Mouse (Mus musculus): ENCODE data around the gene Adamts14. TPM values are rescaled to one million over a fixed set of nuclear protein-coding genes. Genes with fewer than 3 reads are reported as not detected.

The Adamts14 gene
- total RNA-seq, 2 experiments from 2014 or later = 1.2 to 1.4 TPM

DNA sequence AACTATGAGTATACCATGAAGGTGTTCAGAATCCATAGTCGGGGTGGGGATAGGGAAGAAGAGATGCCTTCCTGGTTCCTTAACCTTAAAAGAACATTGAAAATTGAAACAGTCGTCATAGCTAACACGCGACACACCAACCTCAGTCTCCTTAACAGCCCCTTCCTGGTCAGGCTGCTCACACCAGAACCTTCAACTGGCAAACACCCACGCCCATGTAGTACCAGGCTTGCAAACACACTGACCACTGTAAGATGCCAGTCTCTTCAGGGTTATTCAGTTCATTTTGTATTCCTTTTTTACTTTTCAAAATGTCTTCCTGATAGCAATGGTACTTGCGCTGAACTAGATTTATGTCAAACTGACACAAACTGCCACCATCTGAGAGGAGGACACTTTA, 3.8 kb upstream of the Adamts14 start:
- no peak for DNase-seq (ENCODE audit: low spot score in 2 of 2)

DNA sequence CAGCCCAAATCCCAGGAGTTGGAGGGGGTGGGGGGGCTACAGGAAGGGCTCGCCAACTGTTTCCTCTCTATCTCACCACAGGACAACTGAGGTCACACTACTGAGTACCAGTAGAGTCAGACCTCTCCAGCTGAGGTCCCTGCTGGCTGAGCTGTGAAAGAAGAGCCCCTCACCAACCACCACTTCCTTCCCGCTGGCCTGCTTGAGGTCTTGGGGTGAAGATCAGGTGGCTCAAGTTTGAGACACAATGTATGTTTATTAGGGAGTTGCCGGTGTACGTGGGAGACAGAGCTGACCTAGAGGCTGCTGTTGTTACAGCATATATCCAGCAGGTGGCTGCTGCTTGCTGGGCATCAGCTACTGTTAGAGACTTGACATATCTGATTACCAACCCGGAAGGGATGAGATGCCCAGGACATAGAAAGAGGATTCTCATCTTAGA, 2.5 kb upstream of the Adamts14 start:
- DNase-seq (ENCODE audit: low spot score in 2 of 2) = peak in 1 of 2 experiments; percentile 37

DNA sequence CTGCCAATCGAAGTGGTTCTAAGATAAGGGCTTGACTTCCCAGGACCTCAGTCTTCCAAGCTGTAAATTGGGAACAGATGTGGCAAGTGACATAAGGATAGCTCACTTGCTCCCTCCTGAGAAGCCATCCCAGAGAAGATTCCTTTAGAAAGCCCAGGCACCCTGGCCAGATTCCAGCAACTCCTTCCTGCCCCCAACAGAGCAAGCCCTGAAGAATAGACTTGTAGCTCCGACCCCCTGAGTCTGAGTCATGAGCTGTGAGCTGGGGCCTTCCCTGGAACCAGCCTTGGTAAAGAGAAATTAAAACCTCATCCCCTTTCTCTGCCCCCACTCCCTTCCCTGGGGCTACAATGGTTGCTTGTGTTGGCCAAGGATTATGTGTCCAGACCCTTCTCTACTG, 1.3 kb upstream of the Adamts14 start:
- DNase-seq (ENCODE audit: low spot score in 2 of 2) = no peak

DNA sequence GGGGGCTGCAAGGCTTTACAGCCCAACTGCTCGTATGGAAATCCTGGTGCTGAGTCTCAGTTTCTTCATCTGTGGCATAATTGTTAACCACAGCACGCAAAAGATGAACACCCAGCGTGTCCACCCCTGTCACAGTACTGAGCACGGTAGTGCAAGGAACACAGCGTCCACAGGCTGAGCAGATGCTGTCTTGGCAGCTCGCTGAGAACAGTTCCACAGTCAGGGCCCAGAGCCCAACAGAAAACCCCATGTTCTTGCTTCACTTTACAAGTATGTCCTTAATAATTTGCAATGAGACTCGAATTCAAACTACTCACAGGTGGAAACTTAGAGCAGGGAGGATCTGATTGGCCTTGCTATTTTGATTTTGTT, 592 bp upstream of the Adamts14 start:
- peak; percentile 30 to 51 for DNase-seq (ENCODE audit: low spot score in 2 of 2)

DNA sequence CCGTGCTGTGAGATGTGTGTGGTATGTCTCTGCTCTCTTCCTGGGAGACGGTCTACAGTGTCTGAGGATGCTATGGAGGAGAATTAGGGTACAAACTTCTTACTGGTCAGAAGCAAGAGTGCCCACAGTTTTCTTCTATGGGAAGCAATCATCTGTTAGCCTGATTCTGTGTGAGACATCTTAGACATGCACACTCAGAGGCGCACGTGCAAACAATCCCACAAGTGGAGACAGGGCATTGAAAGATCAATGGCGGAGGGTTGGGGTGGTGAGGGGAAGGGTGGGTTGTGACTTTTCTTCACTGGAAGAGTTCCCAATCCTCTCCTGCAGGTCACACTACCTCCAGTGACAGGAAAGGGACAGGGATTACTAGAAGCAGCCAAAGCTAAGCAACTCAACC, 607 bp downstream of the Adamts14 start:
- no peak for DNase-seq (ENCODE audit: low spot score in 2 of 2)

DNA sequence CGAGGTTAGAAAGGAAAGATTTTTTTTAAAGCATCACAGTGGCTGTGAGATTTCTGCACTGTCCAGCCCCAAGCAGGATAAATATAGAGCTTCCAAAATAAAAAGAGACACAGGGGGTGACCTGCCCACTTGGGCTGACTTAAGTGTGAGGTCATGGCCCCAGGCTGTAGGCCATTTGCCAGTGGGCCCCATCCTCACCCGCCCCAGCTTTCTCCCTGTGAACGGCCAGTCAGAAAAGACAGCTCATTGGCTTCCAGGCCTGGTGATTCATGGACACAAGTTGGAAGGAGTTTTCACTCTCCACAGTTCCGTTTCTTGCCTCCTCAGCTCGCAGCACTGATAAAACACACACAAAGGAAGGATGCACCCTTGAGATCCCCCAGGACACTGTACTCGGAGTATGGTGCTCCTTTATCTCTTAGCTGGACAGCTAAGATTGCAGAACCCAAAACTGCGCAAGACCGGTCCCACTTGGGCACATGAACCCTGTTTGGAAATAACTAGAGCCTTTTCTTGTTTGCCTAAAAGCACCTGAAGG, 1.1 kb downstream of the Adamts14 start:
- DNase-seq (ENCODE audit: low spot score in 2 of 2) = no peak

DNA sequence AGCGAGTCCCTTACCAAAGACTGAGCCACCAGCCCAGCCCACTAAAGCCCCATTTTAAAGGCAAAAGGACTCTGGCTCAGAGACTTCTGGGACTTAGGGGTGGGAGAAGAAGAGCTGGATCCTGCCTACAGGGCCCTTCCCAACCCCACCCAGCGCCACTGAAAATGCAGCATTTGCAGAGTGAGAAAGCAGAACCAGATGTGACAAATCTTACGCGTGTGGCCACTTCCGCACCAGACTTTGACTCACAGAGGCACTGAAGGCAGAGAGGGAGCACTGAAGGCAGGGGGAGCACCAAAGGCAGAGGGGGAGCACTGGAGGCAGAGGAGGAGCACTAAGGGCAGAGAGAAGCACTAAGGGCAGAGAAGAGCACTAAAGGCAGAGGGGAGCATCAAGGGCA, 5.9 kb downstream of the Adamts14 start:
- no peak for DNase-seq (ENCODE audit: low spot score in 2 of 2)

DNA sequence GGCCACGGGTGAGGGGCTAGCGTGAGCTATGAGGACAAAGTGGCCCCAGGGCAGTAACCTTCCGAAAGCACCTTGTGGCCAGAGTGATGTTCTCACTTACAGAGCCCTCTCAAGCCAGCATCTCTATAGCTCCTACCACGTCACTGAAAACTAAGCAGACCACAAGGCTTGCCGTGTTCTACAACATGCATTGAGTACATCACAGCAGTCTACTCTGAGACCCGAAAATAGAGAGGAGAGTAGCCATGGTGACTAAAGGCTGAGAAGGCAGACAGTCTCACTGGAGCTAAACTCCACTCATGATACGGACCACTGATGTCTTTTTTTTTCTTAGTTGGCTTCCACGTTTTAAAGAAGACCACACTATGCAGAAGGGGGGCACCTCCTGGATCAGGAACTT, 9.6 kb downstream of the Adamts14 start:
- no peak for DNase-seq (ENCODE audit: low spot score in 2 of 2)

DNA sequence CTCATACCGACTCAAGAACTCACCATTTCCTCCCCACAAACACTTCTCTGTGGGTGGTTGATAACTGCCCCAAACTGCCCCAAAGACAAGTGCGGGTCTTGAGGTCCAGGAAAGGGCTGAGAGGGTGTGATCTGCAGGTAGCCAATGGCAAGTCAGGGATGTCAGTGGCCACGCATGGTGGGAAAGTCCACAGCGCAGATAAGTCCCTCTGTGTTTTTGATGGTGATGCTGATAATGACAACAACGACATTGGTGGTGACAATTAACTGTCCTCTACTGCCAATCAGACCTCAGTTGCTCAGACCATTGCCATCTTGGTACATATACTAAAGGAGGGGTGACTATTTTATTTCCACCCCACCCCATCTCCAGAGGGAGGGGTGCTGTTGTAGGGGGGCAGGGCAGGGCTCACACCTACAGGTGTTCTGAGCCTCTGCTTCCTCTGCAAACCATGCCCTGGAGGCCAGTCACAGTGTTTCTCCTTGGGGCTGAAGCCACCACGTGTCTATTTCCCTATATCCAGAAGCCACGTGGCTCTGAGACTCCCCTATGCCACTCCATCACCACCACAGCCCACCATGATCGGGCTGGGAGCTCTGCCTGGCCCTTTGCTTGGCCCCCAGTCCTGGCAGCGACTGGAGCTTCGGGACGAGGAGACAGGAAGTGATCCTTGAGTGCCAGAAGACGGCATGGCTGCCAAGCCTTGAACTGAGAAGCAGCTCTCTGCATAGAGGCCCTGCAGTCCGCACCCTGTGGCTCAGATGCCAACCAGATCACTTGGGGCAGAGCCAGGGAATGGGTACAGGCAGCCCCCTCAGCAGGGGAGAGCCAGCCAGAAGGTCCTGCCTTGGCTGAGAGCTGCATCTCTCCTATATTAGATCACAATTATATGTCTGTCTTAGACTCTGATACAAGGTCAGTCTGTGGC, 11.7 kb downstream of the Adamts14 start:
- no peak for DNase-seq (ENCODE audit: low spot score in 2 of 2)

DNA sequence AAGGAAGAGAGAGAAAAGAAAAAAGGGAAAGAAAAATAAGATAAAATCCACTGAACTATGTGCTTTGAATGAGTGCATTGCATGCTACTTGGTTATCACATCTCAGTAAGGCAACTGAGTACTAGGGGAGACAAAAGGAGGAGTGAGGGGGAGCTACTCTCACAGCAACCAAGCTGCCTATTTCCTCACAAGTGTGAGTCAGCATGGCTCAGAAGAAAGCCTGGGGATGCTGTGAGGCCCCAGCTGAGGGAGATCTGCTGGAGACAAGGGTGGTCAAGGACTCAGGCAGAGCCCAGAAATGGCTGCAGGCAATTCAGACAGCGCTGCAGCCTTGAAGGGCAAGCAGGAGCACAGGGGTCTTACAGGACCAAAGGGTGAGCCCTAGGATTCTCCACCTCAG, 15.1 kb downstream of the Adamts14 start:
- DNase-seq (ENCODE audit: low spot score in 2 of 2) = peak; percentile 20 to 40

DNA sequence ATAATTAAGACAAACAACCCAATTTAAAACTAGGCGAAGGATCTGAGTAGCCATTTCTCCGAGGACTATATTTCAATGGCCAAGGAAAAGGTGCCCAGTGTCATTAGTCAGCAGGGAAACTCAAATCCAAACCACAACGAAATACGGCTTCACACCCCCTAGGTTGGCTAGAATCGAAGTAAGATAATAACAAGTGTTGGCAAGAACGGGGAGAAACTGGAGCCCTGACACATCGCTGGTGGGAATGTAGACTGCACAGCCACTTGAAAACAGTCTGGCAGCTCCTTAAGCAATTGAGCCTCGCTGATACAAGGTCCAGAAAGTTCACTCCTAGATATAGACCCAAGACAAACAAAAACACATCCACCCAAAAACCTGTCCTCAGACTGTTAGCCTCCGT, 16.6 kb downstream of the Adamts14 start:
- DNase-seq (ENCODE audit: low spot score in 2 of 2) = no peak

DNA sequence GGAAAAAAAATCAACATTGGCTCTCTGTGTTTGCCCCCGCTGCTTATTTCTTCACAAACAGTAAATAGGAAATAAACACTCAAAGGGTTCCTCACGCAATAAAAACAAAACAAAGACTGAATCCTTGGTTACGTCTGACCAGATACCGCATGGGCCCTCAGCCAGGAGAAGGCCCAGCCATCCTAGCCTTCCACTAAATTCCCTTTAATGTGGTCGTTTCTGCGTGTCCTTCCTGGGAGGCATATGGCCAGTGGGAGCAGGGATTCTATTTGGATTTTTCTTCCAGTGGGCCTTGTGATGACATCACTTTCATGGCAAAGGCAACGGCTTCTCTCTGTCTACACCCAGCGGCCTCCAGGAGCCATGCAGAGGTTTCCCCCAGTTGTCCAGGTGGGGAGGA, 18.0 kb downstream of the Adamts14 start:
- DNase-seq (ENCODE audit: low spot score in 2 of 2) = no peak

DNA sequence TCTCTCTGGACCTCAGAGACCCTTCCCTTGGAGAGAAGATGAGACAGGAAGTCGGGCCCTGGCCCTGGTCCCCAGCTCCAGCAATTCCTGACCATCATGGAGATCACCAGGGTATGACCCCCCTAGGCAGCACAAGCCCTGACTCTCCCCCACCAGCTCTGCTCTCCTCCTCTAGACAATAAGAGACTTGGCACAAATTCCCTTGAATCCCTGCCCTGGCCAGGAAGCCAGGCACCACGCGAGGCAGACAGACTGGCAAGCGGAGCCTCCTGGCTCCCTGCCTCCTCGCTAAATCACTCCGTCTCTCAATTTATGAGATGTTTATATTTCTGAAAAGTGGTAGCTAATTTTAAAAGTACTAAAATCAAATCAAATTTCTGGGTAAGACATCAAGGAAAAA, 18.5 kb downstream of the Adamts14 start:
- peak in 1 of 2 experiments; percentile 59 for DNase-seq (ENCODE audit: low spot score in 2 of 2)

DNA sequence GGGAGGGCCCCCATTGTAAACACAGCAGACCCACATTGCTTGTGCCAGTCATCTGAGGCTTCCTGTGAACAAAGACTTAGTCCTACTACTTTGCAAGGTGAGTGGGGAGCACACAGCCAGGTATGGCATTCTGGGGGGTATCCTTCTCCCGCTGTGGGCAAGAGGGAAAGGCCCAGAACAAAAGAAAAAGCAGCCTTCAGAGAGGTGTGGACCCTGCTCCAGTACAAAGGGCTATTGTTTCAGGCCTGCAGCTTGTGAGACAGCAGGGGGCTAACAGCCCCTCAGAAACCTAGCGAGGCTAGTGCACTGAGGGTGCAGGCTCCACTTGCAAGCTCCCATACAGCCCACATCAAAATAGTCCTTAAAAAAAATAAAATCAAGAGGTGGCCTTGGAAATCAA, 23.3 kb downstream of the Adamts14 start:
- DNase-seq (ENCODE audit: low spot score in 2 of 2) = no peak

DNA sequence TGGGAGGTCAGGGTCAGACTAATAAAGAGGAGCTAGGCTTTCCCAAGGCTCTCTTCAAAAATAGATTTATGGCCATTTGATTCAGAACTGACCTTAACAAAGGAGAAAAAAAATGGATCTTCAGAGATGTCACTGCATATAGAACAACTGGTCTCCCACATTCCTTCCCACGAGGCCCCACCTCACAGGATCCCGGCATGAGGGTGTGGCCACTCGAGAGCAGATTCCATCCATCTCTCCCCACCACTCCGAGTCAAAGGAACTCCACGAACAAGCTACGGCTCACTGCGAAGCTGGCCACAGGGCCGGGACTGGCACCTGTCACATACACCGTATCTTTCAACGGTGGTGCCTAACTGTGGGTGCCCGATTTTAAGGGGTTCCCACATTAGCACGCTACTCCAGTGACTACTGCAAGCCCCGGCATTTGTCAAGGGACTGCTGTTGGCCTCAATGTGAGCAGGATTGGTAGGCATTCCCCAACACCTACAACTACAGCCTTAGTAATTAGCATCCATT, 24.6 kb downstream of the Adamts14 start:
- no peak for DNase-seq (ENCODE audit: low spot score in 2 of 2)

DNA sequence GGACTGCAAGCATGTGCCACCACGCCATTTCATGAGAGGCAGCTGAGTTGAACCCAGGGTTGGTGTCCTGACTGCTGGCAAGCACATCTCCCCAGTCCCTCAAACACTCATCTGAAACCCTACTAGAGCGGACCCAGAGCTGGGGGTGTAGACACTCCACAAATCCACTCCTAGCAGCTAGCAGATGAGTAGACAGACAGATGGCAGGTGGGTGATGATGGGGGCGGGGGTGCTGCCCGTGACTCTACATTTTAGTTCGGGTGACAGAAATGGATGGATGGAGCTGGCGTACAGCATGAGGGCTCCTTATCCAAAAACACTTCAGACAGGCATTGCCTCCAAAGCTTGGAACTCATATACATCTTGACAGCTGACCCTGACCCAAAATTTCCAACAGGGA, 26.9 kb downstream of the Adamts14 start:
- DNase-seq (ENCODE audit: low spot score in 2 of 2) = peak; percentile 77 to 93

DNA sequence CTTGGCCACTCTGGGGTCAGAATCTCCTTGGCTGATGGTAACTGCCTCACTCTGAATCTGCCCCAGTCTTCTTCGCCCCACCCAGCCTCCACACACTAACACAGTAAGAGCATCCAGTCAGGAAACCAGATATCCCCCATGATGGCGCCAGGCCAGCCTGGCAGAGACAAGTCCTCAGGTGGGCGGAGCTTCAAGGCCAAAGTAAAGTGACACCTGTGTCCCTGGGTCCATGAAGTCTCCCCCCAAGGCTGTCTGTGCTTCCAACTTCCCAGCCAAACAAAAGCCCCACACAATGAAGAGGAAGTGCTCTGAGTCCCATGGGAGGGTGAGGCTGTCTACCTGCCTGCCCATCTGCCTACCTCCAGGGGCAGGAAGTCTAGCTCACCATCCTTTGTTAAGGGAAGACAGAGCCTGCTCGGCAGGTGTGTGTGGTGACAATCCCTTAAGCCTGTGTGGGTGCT, 31.2 kb downstream of the Adamts14 start:
- DNase-seq (ENCODE audit: low spot score in 2 of 2) = no peak

DNA sequence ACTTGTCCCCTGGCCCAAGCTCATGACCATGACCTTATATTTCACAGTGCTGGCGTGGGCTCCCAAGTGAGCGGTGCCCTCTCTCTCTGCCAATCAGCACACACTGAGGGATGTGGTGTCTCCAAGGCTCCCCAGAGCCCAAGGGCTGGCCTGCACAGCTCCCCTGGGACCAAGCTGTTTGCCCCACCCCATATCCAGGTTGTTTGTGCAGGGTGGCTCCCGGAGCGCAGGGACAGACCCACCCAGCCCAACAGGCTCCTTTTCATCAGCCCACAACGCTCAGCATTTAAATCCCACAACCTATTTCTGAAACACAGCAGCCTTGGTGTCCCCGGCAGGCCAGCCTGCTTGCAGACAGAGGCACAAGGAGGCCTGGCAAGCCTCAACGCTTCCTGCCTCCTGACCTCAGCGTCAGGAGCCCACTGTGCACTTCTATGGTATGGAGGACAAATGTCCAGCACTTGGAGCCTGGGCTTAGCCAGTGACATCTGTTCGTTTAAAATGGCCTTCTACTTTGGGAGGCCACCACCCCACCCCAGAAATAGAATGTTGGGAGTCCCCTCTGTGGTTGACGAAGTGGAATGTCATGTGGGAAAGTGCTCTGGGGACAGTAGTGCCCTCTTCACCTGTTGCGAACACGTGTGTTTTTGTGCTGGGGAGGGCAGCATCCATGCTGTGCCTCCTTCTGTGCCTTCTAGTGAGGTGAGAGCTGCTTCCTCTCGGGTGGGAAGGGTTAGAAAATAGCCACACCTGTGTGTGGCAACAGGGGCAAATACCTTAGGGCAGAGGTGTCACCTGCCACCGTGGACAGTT, 32.9 kb downstream of the Adamts14 start:
- no peak for DNase-seq (ENCODE audit: low spot score in 2 of 2)

DNA sequence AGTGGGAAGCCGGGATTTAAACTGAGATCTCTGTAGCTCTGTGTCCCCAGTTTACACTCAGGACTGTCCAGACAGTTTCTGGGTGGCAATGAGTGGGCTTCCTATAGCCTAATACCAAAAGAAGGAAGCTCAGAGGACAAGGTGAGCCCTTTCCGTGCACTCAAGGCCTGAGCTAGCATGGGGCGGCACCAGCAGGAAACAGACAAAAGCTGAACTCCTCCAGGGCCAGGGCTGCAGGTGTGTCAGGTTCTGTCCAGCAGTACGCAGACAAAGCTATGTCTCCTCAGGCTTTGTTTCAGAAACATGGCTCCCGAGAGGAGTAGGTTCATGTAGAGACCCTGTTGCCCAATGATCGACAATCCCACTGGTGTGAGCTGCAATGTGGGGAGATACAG, 35.9 kb downstream of the Adamts14 start:
- no peak for DNase-seq (ENCODE audit: low spot score in 2 of 2)

DNA sequence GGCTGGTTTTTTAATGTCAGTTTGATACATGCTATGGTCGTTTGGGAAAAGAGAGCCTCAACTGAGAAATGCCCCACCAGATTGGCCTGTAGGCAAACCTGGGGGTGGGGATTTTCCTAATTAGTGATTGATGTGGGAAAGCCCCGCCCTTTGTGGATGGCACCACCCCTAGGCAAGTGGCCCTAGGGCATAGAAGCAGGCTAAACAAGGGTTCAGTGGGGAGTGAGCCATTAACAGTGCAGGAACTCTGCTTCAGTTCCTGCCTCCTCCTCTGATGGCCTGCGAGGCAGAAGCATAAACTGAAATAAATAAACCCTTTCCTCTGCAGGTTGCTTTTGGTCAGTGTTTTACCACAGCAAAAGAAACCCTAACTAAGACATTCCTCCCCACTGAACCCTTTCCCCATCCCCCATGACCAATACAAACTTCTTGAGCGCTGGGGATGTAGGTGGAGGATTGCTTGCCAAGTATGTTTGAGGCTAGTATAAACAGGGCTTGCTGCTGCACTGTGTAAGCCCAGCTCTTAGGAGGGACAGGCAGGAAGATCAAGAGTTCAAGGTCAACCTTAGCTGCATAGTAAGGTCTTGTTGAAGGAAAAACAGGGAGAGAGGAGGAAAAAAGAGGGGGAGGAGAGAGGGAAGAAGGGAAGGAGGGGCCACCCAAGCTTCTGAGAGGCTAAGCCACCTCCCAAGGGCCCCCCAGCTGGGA, 36.4 kb downstream of the Adamts14 start:
- no peak for DNase-seq (ENCODE audit: low spot score in 2 of 2)

DNA sequence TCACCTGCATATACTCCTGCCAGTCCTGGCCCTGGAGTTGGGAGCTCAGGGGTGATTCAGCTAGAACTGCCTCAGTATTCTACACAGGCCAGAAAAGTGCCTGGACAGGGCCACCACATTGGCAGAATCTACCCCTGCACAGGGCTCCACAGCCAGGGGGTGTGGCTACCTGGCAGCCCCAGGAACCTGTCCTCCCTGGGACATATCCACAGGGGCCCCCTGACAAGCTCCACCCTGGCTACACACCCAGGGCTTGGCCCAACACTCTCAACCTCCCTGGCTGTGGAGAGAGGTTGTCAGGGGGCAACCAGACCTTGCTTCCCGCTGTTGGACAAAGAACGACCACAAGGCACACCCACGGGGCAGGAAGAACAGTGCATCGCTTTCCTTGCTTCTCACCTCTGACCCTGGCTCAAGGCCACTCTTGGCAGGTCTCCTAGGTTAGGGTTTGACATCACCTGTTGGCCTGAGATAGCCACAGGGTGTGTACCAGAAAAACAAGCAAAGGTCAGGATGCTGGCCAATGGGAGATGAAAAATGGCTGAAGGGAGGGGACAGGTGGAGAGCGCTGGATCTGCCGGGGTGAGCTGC, 37.5 kb downstream of the Adamts14 start:
- DNase-seq (ENCODE audit: low spot score in 2 of 2) = no peak
